Mouse (Mus musculus) cerebellum, adult (tissue): ENCODE results near the gene Chdh.

ENCODE experiments used
- ATAC-seq: cut with Nextera tagmentation; 2 replicates; pipeline ENCODE4 v1.9.2; 2017; ENCODE audit warnings: mild to moderate bottlenecking, moderate library complexity, mixed read lengths; ENCODE audit not compliant: insufficient number of reproducible peaks, low FRiP score, low TSS enrichment

Gene Chdh

DNA sequence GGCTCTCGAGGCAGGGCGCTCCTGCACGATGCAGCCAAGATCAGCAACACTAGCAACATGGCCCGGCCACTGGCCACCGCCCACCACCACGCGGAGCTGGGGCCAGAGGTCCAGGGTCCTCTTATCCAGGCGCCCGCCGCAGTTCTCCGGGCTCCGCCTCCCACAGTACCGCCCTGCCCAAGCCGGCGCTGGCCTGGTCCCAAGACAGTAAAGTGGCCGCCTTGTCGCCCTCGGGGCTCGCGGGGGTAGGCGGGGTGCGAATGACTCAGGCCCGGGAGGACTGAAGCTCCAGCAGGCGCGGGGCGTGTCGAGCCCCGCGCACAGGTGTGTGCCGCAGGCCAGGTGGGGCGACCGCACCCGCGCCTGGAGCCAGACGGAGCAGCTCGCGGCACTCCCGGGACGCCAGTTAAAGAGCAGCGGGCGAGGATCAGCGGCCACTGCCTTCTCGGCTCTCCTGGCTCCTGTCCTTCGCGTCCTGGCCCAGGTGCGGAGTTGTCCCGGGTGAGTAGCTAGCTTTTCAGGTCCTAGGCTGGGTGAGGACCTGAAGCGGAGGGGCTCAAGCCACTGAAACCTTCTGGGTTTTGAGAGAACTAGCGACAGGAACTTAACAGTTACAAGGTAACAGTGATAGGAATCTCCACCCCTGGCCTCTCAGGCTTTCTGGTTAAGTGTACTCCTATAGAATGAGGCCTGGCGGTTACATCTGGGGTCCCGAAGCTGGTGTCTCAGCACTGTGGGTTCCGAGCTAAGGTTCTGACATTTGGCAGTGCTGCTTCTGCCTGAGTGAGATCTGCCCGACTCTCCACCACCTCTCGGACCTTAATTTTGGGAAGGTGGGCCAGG lies at the start of gene Chdh, which contains the start of gene Il17rb:
Gene Chdh (plus strand): TSS at position 291 of the 843 bp plus-strand sequence.
Gene Il17rb (minus strand): TSS at position 164 of the 843 bp plus-strand sequence.
- ATAC-seq = 0 out of 2 replicates have a peak, but pooled peaks have one; percentile 36

DNA sequence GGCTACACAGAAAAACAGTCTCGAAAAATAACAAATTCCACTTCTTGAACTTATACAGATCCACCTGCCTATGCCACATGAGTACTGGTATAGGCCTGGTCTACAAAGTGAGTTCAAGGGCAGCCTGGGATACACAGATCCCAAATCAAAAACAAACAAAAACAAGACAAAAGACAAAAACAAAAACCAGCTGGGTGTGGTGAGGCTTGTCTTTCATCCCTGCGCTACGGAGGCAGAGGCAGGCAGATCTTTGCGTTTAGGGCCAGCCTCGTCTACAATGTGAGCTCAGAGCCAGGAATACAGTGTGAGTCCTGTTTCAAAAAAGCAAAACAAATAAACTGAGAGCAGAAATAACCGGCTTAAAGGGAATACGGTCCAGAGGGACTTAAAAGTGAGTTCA lies 41.2 kb upstream of the Chdh start:
- no peak for ATAC-seq

DNA sequence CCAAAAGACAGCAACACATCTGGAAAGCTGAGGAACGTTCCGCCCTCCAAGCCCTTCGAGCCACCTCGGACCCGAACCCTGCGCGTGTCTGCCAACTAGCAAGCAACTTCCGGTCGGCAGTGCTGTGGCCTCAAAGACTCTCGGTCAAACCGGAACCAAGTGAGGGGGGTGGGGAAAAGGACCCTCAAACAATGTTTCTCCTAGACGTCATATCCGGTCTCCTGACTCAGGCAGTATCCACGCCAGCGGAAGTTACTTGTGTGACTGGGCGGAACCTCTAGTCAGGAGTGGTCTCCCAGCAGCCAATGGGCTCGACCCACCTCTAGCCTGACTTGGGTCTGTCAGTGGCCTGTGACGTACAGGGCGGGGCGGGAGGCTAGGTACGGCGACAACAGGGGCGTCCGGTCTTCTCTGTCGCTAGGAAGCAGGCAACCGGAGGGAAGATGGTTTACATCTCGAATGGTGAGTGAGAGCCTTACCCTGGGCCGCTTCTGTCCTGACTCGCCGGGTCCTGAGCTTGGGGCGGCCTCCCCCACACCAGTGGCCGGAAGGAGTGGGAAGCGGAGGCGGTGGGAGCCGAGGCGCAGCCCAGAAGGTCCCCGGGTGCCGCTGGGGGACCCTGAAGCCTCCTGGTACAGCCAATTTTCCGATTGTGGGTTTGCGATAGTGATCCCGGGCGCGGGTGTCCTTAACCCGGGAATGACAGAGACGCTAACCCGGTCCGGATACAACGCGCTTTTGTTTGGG lies 40.6 kb upstream of the Chdh start, which contains the start of gene Selenok:
Gene Selenok (plus strand): TSS at position 234 of the 747 bp plus-strand sequence.
- peak; percentile 99 for ATAC-seq

DNA sequence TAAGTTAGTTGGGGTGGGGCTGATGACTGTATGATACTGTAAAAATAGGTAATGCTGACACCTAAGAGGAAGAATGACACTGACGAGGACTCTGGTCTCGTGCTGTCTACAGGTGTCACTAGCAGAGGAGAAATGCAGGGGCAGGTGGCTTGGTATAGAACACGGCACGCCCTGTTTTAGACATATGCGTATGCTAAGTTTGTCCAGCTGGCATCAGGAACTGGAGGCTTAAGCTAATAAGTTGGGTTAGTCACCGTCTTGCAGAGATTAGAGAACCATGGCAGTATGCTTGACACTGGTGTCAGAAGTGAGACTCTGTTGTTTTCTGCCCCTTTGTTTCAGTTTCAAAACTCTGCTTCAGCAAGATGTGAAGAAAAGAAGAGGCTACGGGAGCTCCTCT lies 37.4 kb upstream of the Chdh start:
- ATAC-seq = no peak

DNA sequence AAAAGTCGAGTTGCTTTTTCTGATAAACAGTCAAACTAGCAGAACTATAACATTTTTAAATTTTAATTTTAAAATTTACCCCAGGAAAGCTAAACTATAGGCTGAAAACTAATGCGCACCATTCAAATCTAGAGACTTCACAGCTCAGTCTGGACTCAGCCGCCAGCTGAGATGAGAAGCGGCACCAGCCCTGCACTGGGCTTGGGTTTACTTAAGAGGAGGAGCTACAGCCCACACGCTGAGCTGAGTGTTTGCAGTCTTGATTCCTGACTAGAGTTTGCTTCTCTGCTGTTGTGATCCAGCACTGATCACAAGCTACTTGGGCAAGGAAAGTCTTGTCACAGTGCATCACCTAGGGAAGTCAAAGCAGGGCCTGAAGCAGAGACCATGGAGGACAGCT lies 36.8 kb upstream of the Chdh start:
- ATAC-seq = no peak

DNA sequence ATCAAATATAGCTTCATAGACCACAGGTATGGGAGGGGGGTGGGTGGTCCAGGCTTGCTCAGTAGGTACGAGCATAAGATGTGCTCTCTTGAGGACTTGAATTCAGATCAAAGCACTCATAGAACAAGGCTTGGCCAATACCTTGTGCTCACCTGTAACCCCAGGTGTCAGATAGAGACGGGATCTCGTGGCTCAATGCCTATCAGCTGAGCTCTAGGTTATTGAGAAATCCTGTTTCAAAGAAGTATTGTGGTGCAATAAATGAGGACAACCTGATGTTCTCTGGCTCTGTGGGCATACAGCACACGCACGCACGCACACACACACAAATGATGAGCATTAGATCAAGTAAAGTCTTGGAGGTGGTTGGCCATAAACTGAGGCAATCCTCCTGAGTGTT lies 31.9 kb upstream of the Chdh start:
- ATAC-seq = no peak

DNA sequence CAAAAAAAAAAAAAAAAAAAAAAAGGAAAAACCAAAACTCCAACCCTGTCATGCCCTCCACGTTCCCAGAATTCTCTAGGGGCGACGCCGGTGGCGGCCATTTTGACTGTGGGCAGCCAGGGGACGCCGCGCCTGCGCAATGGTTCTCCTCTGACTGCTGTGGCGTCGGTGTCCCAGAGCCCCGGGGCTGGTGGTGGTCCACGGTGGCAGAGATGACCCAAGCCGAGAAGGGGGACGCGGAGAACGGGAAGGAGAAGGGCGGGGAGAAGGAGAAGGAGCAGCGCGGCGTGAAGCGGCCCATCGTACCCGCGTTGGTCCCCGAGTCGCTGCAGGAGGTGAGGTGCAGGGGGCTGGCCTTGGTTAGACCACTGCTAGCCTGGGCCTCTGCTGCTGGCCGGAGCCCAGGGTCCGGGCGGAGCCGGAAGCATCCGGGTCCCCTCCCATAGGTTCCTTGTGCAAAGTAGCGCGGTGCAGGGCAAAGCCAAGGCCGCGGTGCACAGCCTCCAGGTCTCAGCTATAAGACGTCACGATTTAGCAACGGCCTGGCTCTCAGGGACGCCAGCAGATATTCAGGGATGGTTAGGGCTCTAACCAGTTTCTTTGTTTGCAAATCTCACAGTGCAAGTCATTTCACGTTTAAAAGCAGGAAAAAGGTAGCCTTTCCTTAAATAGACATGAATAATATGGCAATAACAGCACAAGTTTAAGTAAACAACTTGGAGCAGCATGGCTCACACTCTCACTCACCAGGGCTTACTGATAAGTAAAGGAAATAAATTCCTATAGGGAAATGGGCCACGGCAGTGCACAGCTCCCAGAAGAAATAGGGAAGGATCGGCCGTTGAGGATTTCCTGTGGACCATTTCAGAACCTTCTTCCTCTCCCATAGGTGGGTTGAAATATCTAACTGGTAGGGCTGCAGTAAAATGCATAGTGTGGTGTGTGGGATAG lies 30.3 kb upstream of the Chdh start, which contains the start of gene Actr8:
Gene Actr8 (plus strand): TSS at position 84 of the 951 bp plus-strand sequence.
- ATAC-seq = peak; percentile 90

DNA sequence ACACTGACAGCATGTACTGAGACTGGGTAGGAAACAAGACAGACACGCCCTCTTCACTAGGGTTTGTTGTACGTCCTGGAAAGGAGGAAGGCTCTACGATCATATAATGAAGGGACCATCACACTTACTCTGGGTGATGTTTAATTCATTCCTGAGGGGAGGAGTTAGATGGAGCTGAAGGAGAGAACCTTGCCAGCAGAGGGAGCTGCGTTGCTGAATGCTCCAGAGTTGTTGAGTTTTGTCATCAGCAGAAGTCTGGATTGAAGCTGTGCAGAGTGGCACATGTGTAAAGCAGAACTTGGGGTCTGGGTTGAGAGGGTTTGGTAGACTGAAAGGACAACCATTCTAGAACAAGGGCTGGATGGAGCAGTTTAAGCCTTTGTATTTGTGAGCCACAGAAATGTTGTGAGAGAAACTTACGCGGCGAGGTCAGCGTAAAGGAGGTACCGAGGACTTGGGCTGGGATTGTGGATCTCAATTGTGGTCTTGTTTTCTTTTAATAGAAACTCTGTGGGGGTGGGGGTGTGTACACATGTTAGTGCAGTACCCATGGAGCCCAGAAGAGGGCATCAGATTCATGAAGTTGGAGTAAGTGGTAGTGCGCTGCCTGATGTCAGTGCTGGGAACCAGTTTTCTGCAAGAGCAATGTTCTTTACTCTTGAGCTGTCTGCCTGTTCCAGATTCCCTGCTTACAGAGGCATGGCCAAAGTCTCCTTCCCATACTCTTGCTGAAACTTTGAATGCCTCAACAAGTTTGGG lies 28.2 kb upstream of the Chdh start:
- no peak for ATAC-seq

DNA sequence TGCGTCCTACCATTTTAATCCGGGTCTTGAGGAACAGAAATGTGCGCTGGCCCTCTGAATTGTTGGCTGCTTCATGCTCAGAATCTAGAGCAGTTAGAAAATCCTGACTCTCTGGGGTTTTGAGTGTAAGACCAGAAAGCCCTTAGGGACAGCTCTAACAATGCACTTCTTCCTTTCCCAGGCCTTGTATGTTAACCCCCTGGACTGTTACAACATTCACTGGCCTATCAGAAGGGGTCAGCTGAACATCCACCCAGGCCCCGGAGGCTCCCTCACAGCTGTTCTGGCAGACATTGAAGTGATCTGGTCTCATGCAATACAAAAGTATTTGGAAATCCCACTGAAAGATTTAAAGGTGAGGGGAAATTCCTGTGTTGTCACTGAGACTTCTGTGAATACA lies 22.7 kb upstream of the Chdh start:
- no peak for ATAC-seq

DNA sequence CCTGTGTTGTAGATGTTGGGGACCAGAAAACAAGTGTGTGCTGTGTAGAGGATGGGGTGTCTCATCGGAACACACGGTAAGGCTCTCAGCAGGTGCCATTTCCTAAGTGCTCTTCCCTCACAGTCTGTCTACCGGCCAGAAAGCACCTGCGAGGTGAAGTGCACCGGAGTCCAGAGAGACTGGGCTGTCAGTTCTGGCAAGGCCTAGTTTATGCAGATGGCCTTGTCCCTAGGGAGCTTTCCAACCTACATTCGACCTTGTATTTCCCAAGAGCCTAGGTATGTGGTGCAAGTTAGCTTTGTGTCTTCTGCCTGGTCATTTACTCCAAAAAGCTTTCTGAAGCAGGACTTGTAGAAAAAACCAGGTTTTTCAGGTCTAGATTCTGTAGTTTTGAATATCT lies 21.5 kb upstream of the Chdh start:
- peak; percentile 56; the same call in 1 of the 2 replicates for ATAC-seq

DNA sequence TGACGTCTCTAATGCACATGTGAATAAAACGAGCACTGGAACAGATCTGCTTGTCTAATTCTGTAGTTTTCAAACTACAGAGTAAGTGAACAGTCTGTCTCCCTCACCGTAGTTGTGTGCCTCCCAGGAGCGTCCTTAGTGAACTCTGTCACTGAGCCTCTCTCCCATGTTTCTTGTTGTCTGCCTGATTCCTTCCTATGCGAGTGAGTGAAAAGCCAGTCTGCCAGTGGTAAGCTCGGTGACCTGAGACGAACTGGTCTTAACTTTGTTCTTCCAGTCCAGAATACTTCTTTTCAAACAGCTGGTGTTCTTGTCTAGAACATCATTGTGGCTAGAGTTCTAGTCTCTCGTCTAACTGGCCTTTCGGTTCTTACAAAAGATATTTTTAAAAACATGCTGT lies 21.1 kb upstream of the Chdh start:
- no peak for ATAC-seq

DNA sequence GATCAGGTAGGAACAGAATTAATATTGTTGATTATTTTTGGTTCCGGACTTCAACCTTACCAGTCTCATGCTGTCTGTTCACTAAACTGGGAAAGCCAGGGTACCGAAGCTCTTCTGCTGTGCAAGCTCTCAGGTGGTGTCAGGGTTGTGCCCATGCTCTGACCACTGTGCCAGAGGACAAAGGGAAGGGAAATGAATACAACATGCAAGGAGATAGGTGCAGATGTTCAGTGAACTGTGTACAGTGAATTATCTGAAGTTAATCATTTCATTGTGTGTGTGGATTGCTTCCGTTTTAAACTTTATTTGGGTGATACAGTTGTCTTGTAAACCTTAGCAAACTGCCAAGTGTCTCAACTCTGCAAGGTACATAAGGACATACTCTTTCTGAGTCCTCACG lies 20.5 kb upstream of the Chdh start:
- ATAC-seq = no peak

DNA sequence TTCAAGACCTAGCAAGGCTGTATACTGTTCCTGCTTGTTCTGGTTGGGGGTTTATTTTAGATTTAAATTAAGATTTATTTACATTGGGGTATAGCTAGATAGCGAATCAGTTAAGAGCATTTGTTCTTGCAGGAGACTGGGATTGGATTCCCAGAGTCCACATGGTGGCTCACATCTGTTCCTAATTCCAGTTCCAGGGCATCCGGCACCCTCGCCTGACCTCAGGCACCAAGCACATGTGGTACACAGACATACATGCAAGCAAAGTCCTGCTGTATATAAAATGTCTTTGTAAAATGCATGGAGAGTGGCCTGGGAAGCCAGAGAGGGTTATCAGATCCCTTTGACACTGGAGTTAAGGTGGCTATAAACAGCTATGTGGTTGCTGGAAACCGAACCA lies 13.8 kb upstream of the Chdh start:
- ATAC-seq = no peak

DNA sequence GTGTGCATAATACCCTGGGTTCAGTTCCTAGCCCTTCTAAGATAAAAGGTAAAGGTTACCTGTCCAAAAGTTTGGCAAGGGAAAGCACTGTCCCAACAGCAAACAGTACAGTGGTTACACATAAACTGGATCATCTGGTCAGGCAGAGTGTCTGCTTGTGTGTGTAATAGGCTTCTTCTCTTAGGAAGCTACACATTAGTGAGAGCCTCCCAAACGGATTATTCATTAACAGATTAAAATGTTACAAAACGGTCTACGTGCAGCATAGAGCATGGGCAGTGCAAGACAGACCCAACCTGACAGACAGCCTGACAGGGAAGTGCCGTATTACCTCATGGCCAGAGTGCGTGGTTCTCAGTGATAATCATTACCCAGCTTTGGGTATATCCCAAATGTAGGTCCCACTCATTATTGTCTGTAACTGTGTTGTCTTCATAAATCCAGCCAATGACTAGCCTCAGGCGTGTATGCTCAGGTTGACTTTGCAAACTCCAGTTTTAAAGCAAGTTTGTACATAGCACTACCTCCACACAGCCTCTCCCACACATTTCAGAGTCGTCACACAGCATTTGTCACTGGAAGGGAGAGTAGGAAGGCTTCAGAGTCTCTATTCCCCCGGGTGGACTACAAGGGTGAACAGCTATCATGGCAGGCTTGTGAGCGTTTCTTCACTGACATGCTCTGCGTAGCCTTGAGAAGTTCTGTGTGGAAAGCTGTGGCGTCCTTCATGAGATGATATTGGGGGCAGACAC lies 12.6 kb upstream of the Chdh start:
- ATAC-seq = no peak

DNA sequence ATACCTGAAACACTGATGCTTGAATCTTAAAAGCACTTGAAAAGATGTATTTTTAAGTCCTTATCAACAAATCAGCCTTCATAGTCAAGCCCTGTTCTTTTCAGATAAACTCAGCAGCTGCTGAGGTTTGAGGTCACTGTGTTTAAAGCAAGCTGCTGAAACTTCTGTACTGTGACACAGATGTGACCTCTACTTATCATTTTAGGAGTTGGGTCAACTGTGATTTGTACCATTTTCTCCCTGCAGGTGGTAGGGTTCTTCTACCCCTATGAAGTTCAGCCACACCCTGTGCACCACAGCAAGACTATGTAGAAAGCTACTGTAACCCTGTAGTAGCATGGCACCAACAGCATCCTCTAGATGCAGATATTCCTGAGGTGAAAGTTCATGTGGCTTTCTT lies 11.5 kb upstream of the Chdh start:
- ATAC-seq = no peak

DNA sequence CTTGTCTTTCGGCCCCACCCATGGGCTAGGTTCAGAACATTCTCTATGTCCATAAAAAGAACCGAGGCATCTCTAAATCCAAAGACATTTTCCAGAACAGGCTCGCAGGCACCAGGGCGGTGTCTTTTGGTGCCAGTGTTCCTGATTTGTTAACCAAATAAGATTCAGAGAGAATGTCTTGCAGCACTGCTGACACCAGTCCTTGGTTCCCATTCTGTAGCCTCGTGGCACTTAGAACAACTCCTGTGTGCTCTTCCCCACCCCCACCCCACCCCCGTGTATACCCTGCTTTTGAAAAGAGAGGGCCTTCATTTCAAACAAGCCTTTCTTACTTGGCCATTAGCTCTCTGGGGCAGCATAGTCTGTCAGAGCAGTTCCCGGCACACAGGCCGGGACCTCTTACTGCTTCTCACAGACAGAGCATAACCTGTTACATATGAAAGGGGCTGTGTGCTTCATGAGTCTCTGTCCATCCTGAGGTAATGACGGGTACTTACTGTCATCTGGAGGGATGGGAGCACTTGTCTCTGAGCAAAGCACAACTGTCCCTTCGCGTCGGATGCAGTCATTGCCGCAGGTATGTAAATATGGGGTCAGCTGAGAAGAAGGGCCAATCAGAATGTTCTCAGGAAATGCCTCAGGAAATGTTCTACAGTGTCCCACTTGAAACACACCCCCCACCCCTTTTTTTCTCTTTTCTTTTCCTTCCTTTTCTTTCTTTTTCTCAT lies 9.9 kb upstream of the Chdh start:
- no peak for ATAC-seq

DNA sequence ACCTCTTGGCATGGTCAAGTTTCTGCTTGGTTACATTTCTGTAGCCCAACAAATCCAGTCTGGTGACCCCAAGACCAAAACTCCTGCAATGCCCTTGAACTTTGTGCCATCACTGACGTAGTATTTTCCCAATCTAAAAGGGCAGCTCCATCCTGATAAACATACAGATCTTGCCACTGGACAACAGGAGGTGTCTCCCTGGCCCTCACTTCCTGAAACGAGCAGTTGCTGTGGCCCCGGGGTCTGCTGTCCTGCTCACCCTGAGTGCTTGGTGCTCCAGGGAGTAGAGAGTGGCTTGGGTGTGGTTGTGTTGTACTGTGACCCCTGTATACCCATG lies 9.4 kb upstream of the Chdh start:
- no peak for ATAC-seq

DNA sequence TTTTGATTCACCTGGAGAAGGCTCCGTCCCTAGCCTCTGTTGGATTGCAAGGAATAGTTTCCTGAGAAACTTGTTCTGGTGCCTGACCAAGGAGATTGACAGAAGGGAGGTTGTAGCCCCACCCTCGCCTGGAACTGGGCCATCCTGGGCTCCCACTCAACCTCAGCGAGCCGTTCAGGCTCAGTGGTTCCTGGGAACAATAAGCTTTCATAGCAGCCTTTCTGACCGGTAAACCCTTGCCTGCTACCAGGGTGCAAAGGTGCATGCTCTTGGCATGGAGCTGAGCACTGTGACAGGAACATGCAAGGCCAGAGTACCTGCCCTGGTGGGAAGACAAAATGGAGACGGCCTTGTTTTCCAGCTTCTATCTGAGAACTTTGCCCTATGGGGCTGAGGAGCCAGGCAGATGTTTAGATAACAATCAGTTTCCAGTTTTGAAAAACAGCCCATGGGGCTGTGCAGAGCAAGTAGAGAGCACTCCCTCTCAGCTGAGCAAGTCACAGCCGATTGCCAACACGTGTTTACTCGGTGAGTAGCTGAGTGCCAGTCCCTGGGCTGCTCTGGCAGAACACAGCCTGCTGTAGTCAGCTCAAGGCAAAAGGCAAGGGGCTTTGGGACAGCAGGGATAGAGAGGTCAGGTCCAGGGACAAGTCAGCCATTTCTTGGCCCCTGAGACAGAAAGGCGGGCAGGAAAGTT lies 1.2 kb downstream of the Chdh start:
- no peak for ATAC-seq
